Mouse (Mus musculus) thymus, adult 2 months (tissue): ENCODE measurements at regions not wholly inside any gene's neighbourhood (a gene's known extent, or its start where the extent isn't known, plus 50 kb on each side); places are given as distances from the start of the nearest gene placed in this dataset.

Experiments used
- CTCF ChIP-seq: fragments of 200-500 bp; IDR thresholded peaks from 2 replicates; pipeline ENCODE4 v1.5.1; 2012; ENCODE audit warnings: mild to moderate bottlenecking, control low read depth, low read length, moderate library complexity, borderline replicate concordance; ENCODE audit not compliant: control insufficient read depth, poor library complexity, insufficient read depth; ENCODE audit errors: extremely low read depth
- POLR2A ChIP-seq: fragments of 200-500 bp; IDR thresholded peaks from 2 replicates; pipeline ENCODE4 v1.6.1; 2012; ENCODE audit warnings: mild to moderate bottlenecking, low read length, control low read depth, moderate library complexity; ENCODE audit not compliant: control insufficient read depth, poor library complexity, insufficient read depth; ENCODE audit errors: extremely low read depth

GRCm38 (mm10) chr14:15971306-15971705, 277.8 kb upstream of the Ngly1 start:
- TF ChIP-seq CTCF (no peak), POLR2A (no peak)
